Mouse (Mus musculus): ENCODE results near the gene Pou2f2.
A peak's percentile ranks its signal among the peaks of the same experiment; 100 is the strongest.

The Pou2f2 gene

GRCm38 (mm10) chr7:25196107-25196506, 16.6 kb upstream of the Pou2f2 start:
- DNase-seq (ENCODE audit: low read depth, low spot score), result no peak

GRCm38 (mm10) chr7:25195148-25195547, 15.6 kb upstream of the Pou2f2 start:
- no peak for DNase-seq (ENCODE audit: low read depth, low spot score)

GRCm38 (mm10) chr7:25192110-25192509, 12.6 kb upstream of the Pou2f2 start:
- DNase-seq (ENCODE audit: low read depth, low spot score), result peak; percentile 74

DNA sequence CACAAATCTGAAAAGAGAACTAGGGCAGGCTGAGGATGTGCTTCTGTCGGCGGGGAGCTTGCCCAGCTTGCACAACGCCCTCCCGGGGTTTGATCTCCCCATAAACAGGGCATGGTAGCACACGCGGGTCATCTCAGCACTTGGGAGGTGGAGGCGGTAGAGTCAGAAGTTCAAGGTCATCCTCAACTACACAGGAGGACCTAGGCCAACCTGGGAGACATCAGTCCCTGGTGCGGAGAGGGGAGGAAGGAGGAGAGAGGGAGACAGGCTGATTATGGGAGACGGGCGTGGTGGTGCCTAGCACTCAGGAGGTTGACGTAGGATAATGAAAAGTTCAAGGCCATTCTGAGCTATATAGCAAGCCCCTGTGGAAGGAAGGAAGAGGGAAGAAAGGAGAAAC, 11.3 kb upstream of the Pou2f2 start:
- DNase-seq (ENCODE audit: low read depth, low spot score), result no peak

- peak; percentile 96 for DNase-seq (ENCODE audit: low read depth, low spot score)
These were observed 8.4 kb upstream of the Pou2f2 start for GRCm38 (mm10) chr7:25187662-25188650.

- DNase-seq (ENCODE audit: low read depth, low spot score), result no peak
These were observed 4.6 kb upstream of the Pou2f2 start for GRCm38 (mm10) chr7:25184091-25184490.

GRCm38 (mm10) chr7:25181814-25182213, 2.3 kb upstream of the Pou2f2 start:
- peak; percentile 43 for DNase-seq (ENCODE audit: low read depth, low spot score)

DNA sequence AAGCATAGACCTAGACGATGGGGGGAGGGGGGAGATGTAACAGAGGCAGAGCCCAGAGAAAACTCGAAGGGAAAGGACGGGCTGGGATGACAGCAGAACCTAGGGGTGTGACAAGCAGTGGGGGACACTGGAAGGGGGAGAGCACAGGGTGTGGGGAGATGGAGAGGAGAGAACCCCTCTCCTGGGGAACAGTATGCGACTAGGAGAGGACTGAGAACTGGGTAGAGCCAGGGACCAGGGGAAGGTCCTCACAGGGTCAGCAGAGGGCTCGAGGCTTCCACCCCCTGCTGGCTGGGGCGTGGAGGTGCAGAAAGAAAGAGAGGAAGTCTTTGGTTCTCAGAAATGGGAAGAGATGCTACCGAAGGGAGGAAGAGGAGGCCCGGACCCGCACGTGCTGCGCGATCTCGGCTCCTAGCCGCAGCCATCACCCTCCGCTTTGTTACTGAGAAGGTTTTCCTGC, 1.8 kb upstream of the Pou2f2 start:
- peak; percentile 63 for DNase-seq (ENCODE audit: low read depth, low spot score)

GRCm38 (mm10) chr7:25180512-25180911, 986 bp upstream of the Pou2f2 start:
- DNase-seq (ENCODE audit: low read depth, low spot score), result no peak

- DNase-seq (ENCODE audit: low read depth, low spot score), result peak; percentile 44
These were observed 530 bp downstream of the Pou2f2 start for GRCm38 (mm10) chr7:25178787-25179605.

GRCm38 (mm10) chr7:25178317-25178716, 1.2 kb downstream of the Pou2f2 start:
- no peak for DNase-seq (ENCODE audit: low read depth, low spot score)

DNA sequence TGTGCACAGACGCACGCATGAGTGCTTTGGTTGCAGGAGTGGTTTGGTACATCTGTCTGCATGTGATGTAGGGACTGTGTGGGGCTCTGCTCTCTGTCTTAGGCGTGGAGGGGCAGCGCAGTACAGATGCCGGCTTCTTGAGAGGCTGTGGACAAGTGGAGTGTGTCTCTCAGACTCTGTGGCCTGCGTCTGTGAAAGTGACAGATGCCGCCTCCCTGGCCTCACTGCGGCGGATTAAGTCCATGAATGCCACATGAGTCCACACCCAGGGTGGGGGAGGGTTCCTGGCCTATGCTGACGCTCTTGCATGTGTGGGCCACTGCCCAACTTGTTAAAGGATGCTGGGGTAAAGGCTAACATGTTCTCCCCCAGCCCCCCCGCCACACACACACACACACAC, 5.2 kb downstream of the Pou2f2 start:
- no peak for DNase-seq (ENCODE audit: low read depth, low spot score)

DNA sequence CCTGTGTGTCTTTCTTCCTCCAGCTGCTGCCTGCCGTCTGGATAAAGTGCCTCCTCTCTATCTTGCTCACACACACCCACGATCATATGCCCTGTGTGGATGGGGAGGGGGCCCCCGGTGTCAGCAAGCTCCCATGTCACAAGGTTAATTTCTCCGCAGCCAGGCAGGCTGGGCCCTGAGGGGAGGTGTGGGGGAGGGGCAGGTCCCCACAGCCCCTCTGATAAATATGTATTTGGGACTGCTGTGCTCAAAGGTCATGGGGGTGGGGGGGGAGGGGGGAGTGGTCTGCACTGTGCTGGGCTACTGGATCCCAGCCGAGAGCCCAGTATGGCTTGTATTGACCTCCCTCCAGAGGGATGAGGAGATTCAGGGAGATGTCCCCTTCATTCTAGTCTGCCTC, 6.9 kb downstream of the Pou2f2 start:
- DNase-seq (ENCODE audit: low read depth, low spot score), result no peak

- DNase-seq (ENCODE audit: low read depth, low spot score), result no peak
These were observed 8.9 kb downstream of the Pou2f2 start for GRCm38 (mm10) chr7:25170583-25170982.

- DNase-seq (ENCODE audit: low read depth, low spot score), result peak; percentile 76
These were observed 13.4 kb downstream of the Pou2f2 start for GRCm38 (mm10) chr7:25166106-25166505.

- no peak for DNase-seq (ENCODE audit: low read depth, low spot score)
These were observed 23.3 kb downstream of the Pou2f2 start for GRCm38 (mm10) chr7:25156158-25156648.

GRCm38 (mm10) chr7:25155469-25156157, 23.9 kb downstream of the Pou2f2 start:
- peak; percentile 85 for DNase-seq (ENCODE audit: low read depth, low spot score)

GRCm38 (mm10) chr7:25154648-25155047, 24.9 kb downstream of the Pou2f2 start:
- DNase-seq (ENCODE audit: low read depth, low spot score), result no peak

DNA sequence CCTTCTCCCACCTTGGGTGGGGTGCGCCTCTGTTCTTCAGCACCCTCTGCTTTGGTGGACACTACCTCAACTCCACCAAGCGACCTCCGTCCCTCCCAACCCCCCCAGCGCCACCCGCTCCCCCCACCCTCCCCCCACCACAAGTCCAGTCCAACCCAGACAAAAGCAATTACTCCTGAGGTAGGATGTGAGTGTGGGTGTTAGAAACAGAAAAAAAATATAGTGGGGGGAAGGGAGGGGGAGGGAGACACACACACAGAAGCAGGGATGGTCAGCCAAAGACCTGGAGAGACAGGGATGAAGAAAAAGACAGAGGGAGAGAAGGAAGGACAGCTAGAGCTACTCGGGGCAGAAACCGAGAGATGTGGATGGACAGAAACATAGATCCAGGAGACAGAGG, 25.7 kb downstream of the Pou2f2 start:
- DNase-seq (ENCODE audit: low read depth, low spot score), result no peak

- no peak for DNase-seq (ENCODE audit: low read depth, low spot score)
These were observed 27.5 kb downstream of the Pou2f2 start for GRCm38 (mm10) chr7:25151916-25152556.

GRCm38 (mm10) chr7:25151009-25151408, 28.5 kb downstream of the Pou2f2 start:
- DNase-seq (ENCODE audit: low read depth, low spot score), result no peak
